Mouse (Mus musculus): ENCODE measurements at regions not wholly inside any gene's neighbourhood (a gene's known extent, or its start where the extent isn't known, plus 50 kb on each side); places are given as distances from the start of the nearest gene placed in this dataset.

GRCm38 (mm10) chr10:19522198-19522597, 69.6 kb upstream of the Ifngr1 start:
- TF ChIP-seq CTCF (IDR thresholded peaks at IDR 0.05; ENCODE audit: low read depth, low read length): no peak
- TF ChIP-seq POLR2A (IDR thresholded peaks at IDR 0.05; ENCODE audit: borderline replicate concordance, low read depth, low read length): no peak
